Comparison of ENCODE assay signal across 7 mouse cellular contexts in genomic region chr5:30887858-30888336, GRCm38 (mm10). TPM values are rescaled to one million over a fixed set of nuclear protein-coding genes. Genes with fewer than 3 reads are reported as not detected.
A peak's percentile ranks its signal among the peaks of the same experiment; 100 is the strongest.
DNase-seq lines count a peak whose midpoint lies in the region; ATAC-seq lines count a peak whose summit lies in the region.

No protein-coding gene starts in this region.

- no peaks in the 10 kb centered on the region for H3K9me3 ChIP-seq in embryonic facial prominence, embryonic 11.5 days (replicated peaks; ENCODE audit: control insufficient read depth, low read length)
- H3K9me3 ChIP-seq in limb, embryonic 10.5 days (replicated peaks) = no peaks in the 10 kb centered on the region
- no peaks in the 10 kb centered on the region for H3K9me3 ChIP-seq in midbrain, embryonic 13.5 days

- no peaks in the 10 kb centered on the region for H3K27me3 ChIP-seq in embryonic facial prominence, embryonic 11.5 days (ENCODE audit: control insufficient read depth, insufficient read depth, low read length)
- H3K27me3 ChIP-seq in limb, embryonic 10.5 days (ENCODE audit: low read depth, poor library complexity, severe bottlenecking) = no peaks in the 10 kb centered on the region
- H3K27me3 ChIP-seq in midbrain, embryonic 13.5 days = no peaks in the 10 kb centered on the region

- WGBS in embryonic facial prominence, embryonic 11.5 days = under 1% methylated on average over 28 of the region's 28 CpGs
- WGBS in limb, embryonic 10.5 days = under 1% methylated on average over 28 of the region's 28 CpGs
- WGBS in midbrain, embryonic 13.5 days = under 1% methylated on average over 28 of the region's 28 CpGs

- H3K4me2 ChIP-seq in embryonic facial prominence, embryonic 11.5 days (ENCODE audit: low read depth, low read length) = peak overlapping the region; percentile 85
- peak overlapping the region; percentile 64 for H3K4me2 ChIP-seq in midbrain, embryonic 13.5 days (replicated peaks)

- H3K27ac ChIP-seq in embryonic facial prominence, embryonic 11.5 days (replicated peaks; ENCODE audit: low read depth, low read length) = peak overlapping the region; percentile 92
- peak overlapping the region; percentile 98 for H3K27ac ChIP-seq in limb, embryonic 10.5 days
- H3K27ac ChIP-seq in midbrain, embryonic 13.5 days = peak overlapping the region; percentile 96

- H3K36me3 ChIP-seq in embryonic facial prominence, embryonic 11.5 days (replicated peaks; ENCODE audit: control insufficient read depth, insufficient read depth, low read depth, low read length) = no peaks in the 10 kb centered on the region; the same call in 1 of the 2 replicates
- H3K36me3 ChIP-seq in limb, embryonic 10.5 days = peaks cover 28% of the 10 kb centered on the region
- peaks cover 24% of the 10 kb centered on the region for H3K36me3 ChIP-seq in midbrain, embryonic 13.5 days

- H3K4me1 ChIP-seq in embryonic facial prominence, embryonic 11.5 days (ENCODE audit: control insufficient read depth, insufficient read depth, low read length) = peaks cover 2% of the 10 kb centered on the region; the same call in 1 of the 2 replicates
- H3K4me1 ChIP-seq in limb, embryonic 10.5 days = peaks cover 23% of the 10 kb centered on the region
- peaks cover 25% of the 10 kb centered on the region for H3K4me1 ChIP-seq in midbrain, embryonic 13.5 days (replicated peaks)

- peak overlapping the region; percentile 60 for H3K9ac ChIP-seq in embryonic facial prominence, embryonic 11.5 days (replicated peaks; ENCODE audit: low read length)
- H3K9ac ChIP-seq in midbrain, embryonic 13.5 days (replicated peaks) = peak overlapping the region; percentile 73

- peak overlapping the region; percentile 70 for H3K4me3 ChIP-seq in embryonic facial prominence, embryonic 11.5 days (ENCODE audit: low read depth, low read length)
- peak overlapping the region; percentile 86 for H3K4me3 ChIP-seq in limb, embryonic 10.5 days
- H3K4me3 ChIP-seq in midbrain, embryonic 13.5 days (replicated peaks) = peak overlapping the region; percentile 77

- peak; percentile 83 for ATAC-seq in embryonic facial prominence, embryonic 11.5 days (replicated peaks; ENCODE audit: insufficient number of reproducible peaks, low FRiP score, low TSS enrichment, low read depth)
- ATAC-seq in granulocyte monocyte progenitor cell, adult 5-6 weeks (replicated peaks; ENCODE audit: poor library complexity, severe bottlenecking) = peak; percentile 65
- peak; percentile 82 for ATAC-seq in midbrain, embryonic 13.5 days

- DNase-seq in adrenal gland, postnatal 14 days = peak; percentile 91
- peak; percentile 98 for DNase-seq in embryonic facial prominence, embryonic 11.5 days (ENCODE audit: low spot score)
- DNase-seq in kidney, adult 11 months = peak; percentile 93
- peak; percentile 98 for DNase-seq in limb, embryonic 10.5 days (ENCODE audit: low spot score)
- peak; percentile 76 to 83 for DNase-seq in spleen, adult 18-20 months

RNA-seq across cellular contexts. Expression of gene Agbl5, which starts 0.6 kb away (rescaled TPM):
- 10.4 and 11.7 TPM in 2 replicates for total RNA-seq in adrenal gland, postnatal 14 days (2021)
- 31.5 and 33.0 TPM in 2 replicates for polyA plus RNA-seq in embryonic facial prominence, embryonic 11.5 days (2014; fragmentation: Nextera tagmentation; extraction: Ambion mirVana)
- 8.9 and 27.6 TPM in 2 replicates for total RNA-seq in granulocyte monocyte progenitor cell, adult 5-6 weeks (2014; fragmentation: Nextera tagmentation)
- total RNA-seq in granulocyte monocyte progenitor cell, adult 5-6 weeks (2017) = 7.7 and 12.5 TPM in 2 replicates
- 20.4 and 29.9 TPM in 2 replicates for polyA plus RNA-seq in limb, embryonic 10.5 days (2016; fragmentation: Nextera tagmentation; extraction: Ambion mirVana)
- polyA plus RNA-seq in midbrain, embryonic 13.5 days (2015; fragmentation: Nextera tagmentation; extraction: Ambion mirVana) = 23.3 and 29.2 TPM in 2 replicates

RNA-seq across cellular contexts. Expression of gene Ost4, which starts 19.7 kb away (rescaled TPM):
- total RNA-seq in adrenal gland, postnatal 14 days (2021) = 210 and 212 TPM in 2 replicates
- polyA plus RNA-seq in embryonic facial prominence, embryonic 11.5 days (2014; fragmentation: Nextera tagmentation; extraction: Ambion mirVana) = 347 and 379 TPM in 2 replicates
- total RNA-seq in granulocyte monocyte progenitor cell, adult 5-6 weeks (2014; fragmentation: Nextera tagmentation) = 361 and 454 TPM in 2 replicates
- total RNA-seq in granulocyte monocyte progenitor cell, adult 5-6 weeks (2017) = 300 and 325 TPM in 2 replicates
- 403 and 414 TPM in 2 replicates for polyA plus RNA-seq in limb, embryonic 10.5 days (2016; fragmentation: Nextera tagmentation; extraction: Ambion mirVana)
- 270 and 306 TPM in 2 replicates for polyA plus RNA-seq in midbrain, embryonic 13.5 days (2015; fragmentation: Nextera tagmentation; extraction: Ambion mirVana)

RNA-seq across cellular contexts. Expression of gene Tmem214, which starts 20.1 kb away (rescaled TPM):
- total RNA-seq in adrenal gland, postnatal 14 days (2021) = 48.5 and 55.1 TPM in 2 replicates
- 37.5 and 42.3 TPM in 2 replicates for polyA plus RNA-seq in embryonic facial prominence, embryonic 11.5 days (2014; fragmentation: Nextera tagmentation; extraction: Ambion mirVana)
- total RNA-seq in granulocyte monocyte progenitor cell, adult 5-6 weeks (2014; fragmentation: Nextera tagmentation) = 40.7 and 48.5 TPM in 2 replicates
- 21.5 and 24.9 TPM in 2 replicates for total RNA-seq in granulocyte monocyte progenitor cell, adult 5-6 weeks (2017)
- 68.7 and 82.4 TPM in 2 replicates for polyA plus RNA-seq in limb, embryonic 10.5 days (2016; fragmentation: Nextera tagmentation; extraction: Ambion mirVana)
- polyA plus RNA-seq in midbrain, embryonic 13.5 days (2015; fragmentation: Nextera tagmentation; extraction: Ambion mirVana) = 57.7 and 59.7 TPM in 2 replicates

RNA-seq across cellular contexts. Expression of gene Emilin1, which starts 25.3 kb away (rescaled TPM):
- total RNA-seq in adrenal gland, postnatal 14 days (2021) = 46.2 and 51.0 TPM in 2 replicates
- polyA plus RNA-seq in embryonic facial prominence, embryonic 11.5 days (2014; fragmentation: Nextera tagmentation; extraction: Ambion mirVana) = 79.7 and 95.4 TPM in 2 replicates
- total RNA-seq in granulocyte monocyte progenitor cell, adult 5-6 weeks (2014; fragmentation: Nextera tagmentation) = 78.8 and 147 TPM in 2 replicates
- 124 and 152 TPM in 2 replicates for total RNA-seq in granulocyte monocyte progenitor cell, adult 5-6 weeks (2017)
- 202 and 241 TPM in 2 replicates for polyA plus RNA-seq in limb, embryonic 10.5 days (2016; fragmentation: Nextera tagmentation; extraction: Ambion mirVana)
- polyA plus RNA-seq in midbrain, embryonic 13.5 days (2015; fragmentation: Nextera tagmentation; extraction: Ambion mirVana) = 14.1 and 16.6 TPM in 2 replicates

RNA-seq across cellular contexts. Expression of gene Khk, which starts 33.3 kb away (rescaled TPM):
- 48.4 and 70.5 TPM in 2 replicates for total RNA-seq in adrenal gland, postnatal 14 days (2021)
- polyA plus RNA-seq in embryonic facial prominence, embryonic 11.5 days (2014; fragmentation: Nextera tagmentation; extraction: Ambion mirVana) = 9.2 and 9.9 TPM in 2 replicates
- total RNA-seq in granulocyte monocyte progenitor cell, adult 5-6 weeks (2014; fragmentation: Nextera tagmentation) = 84.7 and 111 TPM in 2 replicates
- total RNA-seq in granulocyte monocyte progenitor cell, adult 5-6 weeks (2017) = 66.4 and 80.2 TPM in 2 replicates
- polyA plus RNA-seq in limb, embryonic 10.5 days (2016; fragmentation: Nextera tagmentation; extraction: Ambion mirVana) = 7.1 and 7.8 TPM in 2 replicates
- polyA plus RNA-seq in midbrain, embryonic 13.5 days (2015; fragmentation: Nextera tagmentation; extraction: Ambion mirVana) = 5.6 and 6.8 TPM in 2 replicates

Comparison
In these comparisons a context has a peak if more than half of its experiments do, and no peak if none do; other contexts are left out.
1. Peak in every context shown above with its lines: DNase-seq, ATAC-seq, H3K4me3 ChIP-seq and H3K27ac ChIP-seq.